Mouse (Mus musculus) cerebellum, adult 9-11 months (tissue): Measurements from ENCODE around the gene Cux2.

Source experiments
- DNase-seq: peaks from one replicate; pipeline ENCODE4 v3.0.0; 2022

The Cux2 gene

GRCm38 (mm10) chr5:121959688-121960087 is 90.2 kb downstream of the Cux2 start:
- DNase-seq, result no peak

GRCm38 (mm10) chr5:121958551-121958950 is 91.4 kb downstream of the Cux2 start:
- DNase-seq, result no peak

- DNase-seq, result no peak
These were observed 94.1 kb downstream of the Cux2 start for GRCm38 (mm10) chr5:121955806-121956205.

GRCm38 (mm10) chr5:121950175-121950574 is 99.7 kb downstream of the Cux2 start:
- DNase-seq, result no peak

GRCm38 (mm10) chr5:121949050-121949443 is 100.9 kb downstream of the Cux2 start:
- DNase-seq, result no peak

GRCm38 (mm10) chr5:121948302-121949049 is 101.4 kb downstream of the Cux2 start:
- peak; percentile 56 for DNase-seq

GRCm38 (mm10) chr5:121946657-121947245 is 103.2 kb downstream of the Cux2 start:
- no peak for DNase-seq

- DNase-seq, result peak; percentile 61
These were observed 104.1 kb downstream of the Cux2 start for GRCm38 (mm10) chr5:121945819-121946218.

- DNase-seq, result peak; percentile 89
These were observed 105.7 kb downstream of the Cux2 start for GRCm38 (mm10) chr5:121944021-121944790.

- DNase-seq, result no peak
These were observed 106.4 kb downstream of the Cux2 start for GRCm38 (mm10) chr5:121943472-121943871.

GRCm38 (mm10) chr5:121938065-121938849 is 111.6 kb downstream of the Cux2 start:
- DNase-seq, result no peak

- no peak for DNase-seq
These were observed 119.6 kb downstream of the Cux2 start for GRCm38 (mm10) chr5:121930261-121930660.

- DNase-seq, result no peak
These were observed 121.4 kb downstream of the Cux2 start for GRCm38 (mm10) chr5:121928362-121929000.

- no peak for DNase-seq
These were observed 123.4 kb downstream of the Cux2 start for GRCm38 (mm10) chr5:121926543-121926814.

- DNase-seq, result no peak
These were observed 124.0 kb downstream of the Cux2 start for GRCm38 (mm10) chr5:121925751-121926542.

GRCm38 (mm10) chr5:121925291-121925690 is 124.6 kb downstream of the Cux2 start:
- DNase-seq, result no peak

- DNase-seq, result no peak
These were observed 125.5 kb downstream of the Cux2 start for GRCm38 (mm10) chr5:121924423-121924822.

- no peak for DNase-seq
These were observed 126.7 kb downstream of the Cux2 start for GRCm38 (mm10) chr5:121922942-121923826.

GRCm38 (mm10) chr5:121919216-121919615 is 130.7 kb downstream of the Cux2 start:
- no peak for DNase-seq

GRCm38 (mm10) chr5:121916813-121917212 is 133.1 kb downstream of the Cux2 start:
- no peak for DNase-seq

- no peak for DNase-seq
These were observed 135.9 kb downstream of the Cux2 start for GRCm38 (mm10) chr5:121913999-121914398.
